Mouse (Mus musculus): ENCODE results near the gene Zfp82. TPM values are rescaled to one million over a fixed set of nuclear protein-coding genes. Genes with fewer than 3 reads are reported as not detected.

Zfp82 gene
- polyA plus RNA-seq, 1 experiment = 2.5 TPM

DNA sequence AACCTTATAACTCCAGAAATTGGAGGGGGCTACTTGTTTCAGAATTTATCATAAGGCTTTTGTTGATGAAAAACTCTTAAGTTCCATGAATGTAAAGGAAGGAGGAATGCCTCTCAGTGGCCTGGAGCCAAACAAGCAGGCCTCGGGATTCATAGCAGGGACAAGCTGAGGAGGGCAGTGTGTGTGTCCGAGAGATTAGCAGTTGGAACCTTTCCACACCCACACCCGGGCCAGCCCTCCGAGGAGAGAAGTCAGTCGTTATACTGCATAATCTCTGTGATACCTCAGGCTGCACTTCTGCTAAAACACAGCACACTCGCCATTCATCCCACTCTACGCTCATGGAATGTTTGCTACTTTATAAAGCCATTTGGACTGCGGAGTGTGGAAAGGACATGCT lies 48.9 kb downstream of the Zfp82 start:
- no peak overlapping the region for H3K4me3 ChIP-seq (ENCODE audit: insufficient read depth, low read length)
- TF ChIP-seq CTCF (IDR thresholded peaks at IDR 0.05; ENCODE audit: extremely low read depth, insufficient read depth, low read length) (no peak), POLR2A (IDR thresholded peaks at IDR 0.05; ENCODE audit: extremely low read depth, insufficient read depth, low read length) (no peak)
- peaks cover 5% of the 10 kb centered on the region for H3K4me1 ChIP-seq (ENCODE audit: control insufficient read depth, insufficient read depth, low read length)
- H3K27ac ChIP-seq (ENCODE audit: insufficient read depth, low read length) = no peak overlapping the region

DNA sequence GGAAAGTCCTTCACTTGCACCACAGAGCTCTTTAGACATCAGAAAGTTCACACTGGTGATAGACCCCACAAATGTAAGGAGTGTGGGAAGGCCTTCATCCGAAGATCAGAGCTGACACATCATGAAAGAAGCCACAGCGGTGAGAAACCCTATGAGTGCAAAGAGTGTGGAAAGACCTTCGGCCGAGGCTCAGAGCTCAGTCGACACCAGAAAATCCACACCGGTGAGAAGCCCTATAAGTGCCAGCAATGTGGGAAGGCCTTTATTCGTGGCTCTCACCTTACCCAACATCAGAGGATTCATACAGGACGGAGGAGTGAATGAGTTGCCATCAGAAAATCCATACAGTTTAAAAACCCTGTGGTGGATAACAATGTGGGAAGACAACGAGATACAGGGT lies 49.4 kb downstream of the Zfp82 start:
- peaks cover 5% of the 10 kb centered on the region for H3K4me1 ChIP-seq (ENCODE audit: control insufficient read depth, insufficient read depth, low read length)
- H3K4me3 ChIP-seq (ENCODE audit: insufficient read depth, low read length) = no peak overlapping the region
- TF ChIP-seq POLR2A (IDR thresholded peaks at IDR 0.05; ENCODE audit: extremely low read depth, insufficient read depth, low read length) (no peak), CTCF (IDR thresholded peaks at IDR 0.05; ENCODE audit: extremely low read depth, insufficient read depth, low read length) (no peak)

DNA sequence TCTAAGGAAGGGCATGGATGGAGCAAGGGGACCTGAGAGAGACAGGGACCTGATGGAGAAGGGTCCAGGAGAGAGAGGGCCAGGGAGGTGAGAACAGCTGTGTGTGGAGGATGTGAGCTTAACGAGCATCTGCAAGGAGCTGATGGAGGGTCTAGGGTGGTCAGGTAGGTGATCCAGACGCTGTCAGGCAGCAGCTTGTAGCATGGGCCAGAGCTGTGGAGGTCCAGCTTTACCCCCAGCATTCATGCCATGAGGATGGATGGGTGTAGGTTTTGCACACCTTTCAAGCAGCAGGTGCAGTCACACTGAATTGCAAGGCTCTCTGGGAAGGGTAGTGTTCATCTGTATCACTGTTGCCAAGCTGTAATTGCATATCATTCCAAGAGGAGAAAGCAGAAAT lies 53.2 kb downstream of the Zfp82 start:
- Histone ChIP-seq H3K27ac (ENCODE audit: insufficient read depth, low read length) (no peak overlapping the region), H3K4me1 (ENCODE audit: control insufficient read depth, insufficient read depth, low read length) (peaks cover 5% of the 10 kb centered on the region), H3K4me3 (ENCODE audit: insufficient read depth, low read length) (no peak overlapping the region)
- TF ChIP-seq CTCF (IDR thresholded peaks at IDR 0.05; ENCODE audit: extremely low read depth, insufficient read depth, low read length) (no peak), POLR2A (IDR thresholded peaks at IDR 0.05; ENCODE audit: extremely low read depth, insufficient read depth, low read length) (no peak)

More for the DNA sequence above, 49.4 kb downstream of the Zfp82 start:
- H3K27ac ChIP-seq (ENCODE audit: insufficient read depth, low read length) = no peak overlapping the region

DNA sequence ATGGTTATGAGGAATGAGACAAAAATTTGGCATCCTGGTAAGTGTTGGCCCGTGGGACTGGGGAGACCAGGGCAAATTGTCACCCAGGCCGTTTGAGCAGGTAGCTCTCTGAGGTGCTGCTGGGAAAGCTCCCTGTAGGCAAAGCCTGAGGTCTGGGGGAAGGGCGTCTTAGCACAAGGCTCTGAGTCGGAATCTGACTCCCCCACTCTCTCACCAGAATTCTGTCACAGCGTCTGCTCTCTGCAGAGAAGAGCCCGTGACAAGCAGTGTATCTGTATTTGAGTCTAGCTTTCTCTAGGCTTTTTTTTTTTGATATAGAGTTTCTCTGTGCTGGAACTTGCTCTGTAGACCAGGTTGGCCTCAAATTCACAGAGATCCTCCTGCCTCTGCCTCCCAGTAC lies 55.5 kb downstream of the Zfp82 start:
- H3K4me1 ChIP-seq (ENCODE audit: control insufficient read depth, insufficient read depth, low read length) = peaks cover 3% of the 10 kb centered on the region
- H3K27ac ChIP-seq (ENCODE audit: insufficient read depth, low read length) = no peak overlapping the region
- TF ChIP-seq POLR2A (IDR thresholded peaks at IDR 0.05; ENCODE audit: extremely low read depth, insufficient read depth, low read length) (no peak), CTCF (IDR thresholded peaks at IDR 0.05; ENCODE audit: extremely low read depth, insufficient read depth, low read length) (no peak)
- no peak overlapping the region for H3K4me3 ChIP-seq (ENCODE audit: insufficient read depth, low read length)

DNA sequence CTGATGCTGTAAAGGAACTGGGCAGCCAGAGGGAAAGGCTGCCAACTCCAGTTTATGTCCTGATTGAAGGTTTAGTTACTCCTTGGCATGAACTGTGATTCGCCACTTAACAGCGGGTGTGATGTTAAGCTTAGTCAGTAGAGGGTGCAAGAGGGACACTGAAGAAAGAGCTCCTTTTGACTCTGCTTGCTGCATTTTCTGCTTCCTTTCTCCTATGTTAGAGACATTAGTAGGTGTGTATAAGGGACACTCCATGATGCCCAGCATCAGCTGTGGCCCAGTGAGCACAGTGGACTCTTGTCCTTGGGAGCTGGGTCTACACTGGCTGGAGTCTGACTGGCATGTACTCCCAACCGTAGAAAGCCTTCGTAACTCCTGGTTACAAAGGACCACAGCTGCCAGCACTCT lies 59.7 kb downstream of the Zfp82 start:
- Histone ChIP-seq H3K4me1 (ENCODE audit: control insufficient read depth, insufficient read depth, low read length) (peaks cover 8% of the 10 kb centered on the region), H3K27ac (ENCODE audit: insufficient read depth, low read length) (no peak overlapping the region), H3K4me3 (ENCODE audit: insufficient read depth, low read length) (no peak overlapping the region)
- TF ChIP-seq POLR2A (IDR thresholded peaks at IDR 0.05; ENCODE audit: extremely low read depth, insufficient read depth, low read length) = no peak
- TF ChIP-seq CTCF (IDR thresholded peaks at IDR 0.05; ENCODE audit: extremely low read depth, insufficient read depth, low read length) = peak; percentile 79

DNA sequence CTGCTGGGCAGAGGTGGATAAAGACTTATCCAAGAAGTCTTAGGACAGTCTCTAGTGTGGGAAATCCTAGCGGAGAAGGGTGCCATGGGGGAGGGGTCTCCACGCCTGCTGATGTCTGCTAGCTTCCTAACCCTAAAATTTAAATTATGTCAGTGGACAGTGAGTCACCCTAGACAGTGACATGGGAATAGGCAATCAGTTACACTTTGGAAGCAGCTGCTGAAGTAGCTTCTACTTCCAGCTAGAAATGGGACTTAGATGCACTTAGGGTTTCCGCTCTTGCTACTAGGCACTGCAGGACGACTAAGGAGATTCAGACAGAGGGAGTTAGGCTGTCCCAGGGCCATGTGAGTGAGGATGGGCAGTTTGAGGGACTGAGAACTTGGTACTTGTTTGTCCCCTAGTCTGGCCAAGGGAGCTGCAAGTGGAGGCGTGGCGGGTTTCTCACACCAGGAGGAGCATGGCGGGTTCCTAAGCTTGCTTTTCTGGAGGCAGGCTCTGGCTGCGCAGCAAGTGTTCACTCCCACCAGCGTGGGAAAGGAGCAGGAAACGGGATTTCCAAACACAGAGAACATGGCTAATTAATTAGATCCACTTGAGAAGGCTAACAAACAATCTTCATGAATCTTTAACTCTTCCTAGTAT lies 62.0 kb downstream of the Zfp82 start:
- no peak overlapping the region for H3K27ac ChIP-seq (ENCODE audit: insufficient read depth, low read length)
- peaks cover 12% of the 10 kb centered on the region for H3K4me1 ChIP-seq (ENCODE audit: control insufficient read depth, insufficient read depth, low read length)
- TF ChIP-seq CTCF (IDR thresholded peaks at IDR 0.05; ENCODE audit: extremely low read depth, insufficient read depth, low read length) (no peak), POLR2A (IDR thresholded peaks at IDR 0.05; ENCODE audit: extremely low read depth, insufficient read depth, low read length) (no peak)
- no peak overlapping the region for H3K4me3 ChIP-seq (ENCODE audit: insufficient read depth, low read length)

DNA sequence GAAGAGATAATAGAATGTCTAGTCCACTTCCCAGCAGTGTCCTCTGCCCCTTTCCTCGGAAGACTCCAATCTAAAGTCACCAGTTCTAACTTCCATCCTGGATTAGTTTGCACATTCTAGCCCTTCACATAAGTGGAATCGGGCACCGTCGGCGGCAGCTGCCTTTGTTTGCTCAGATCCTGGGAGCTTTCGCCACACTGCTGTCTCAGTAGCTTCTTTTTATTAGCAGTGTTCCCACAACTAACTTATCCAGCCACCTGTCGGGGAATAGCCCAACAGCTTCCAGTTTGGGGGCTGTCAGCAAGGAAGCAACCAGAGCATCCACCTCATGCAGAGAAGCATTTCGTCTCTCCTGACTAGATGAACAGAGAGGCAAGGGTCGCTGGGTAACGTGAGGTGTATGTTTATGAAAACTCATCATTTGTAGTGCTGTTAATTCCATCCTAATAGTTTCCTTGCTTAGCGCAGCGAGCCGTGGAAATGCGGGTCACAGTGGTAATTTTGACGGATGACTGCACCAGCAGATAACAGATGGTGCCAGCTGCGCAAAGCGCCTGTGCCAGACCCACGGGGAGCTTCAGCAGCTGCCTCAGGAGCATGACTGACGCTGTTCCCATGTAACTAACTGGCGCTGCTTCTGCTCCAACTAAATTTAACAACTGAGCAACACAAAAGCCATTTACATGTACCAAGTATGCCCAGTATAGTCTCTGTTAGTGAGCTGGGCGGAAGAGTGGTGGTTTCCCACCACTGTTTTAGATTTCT lies 63.2 kb downstream of the Zfp82 start:
- no peak overlapping the region for H3K27ac ChIP-seq (ENCODE audit: insufficient read depth, low read length)

DNA sequence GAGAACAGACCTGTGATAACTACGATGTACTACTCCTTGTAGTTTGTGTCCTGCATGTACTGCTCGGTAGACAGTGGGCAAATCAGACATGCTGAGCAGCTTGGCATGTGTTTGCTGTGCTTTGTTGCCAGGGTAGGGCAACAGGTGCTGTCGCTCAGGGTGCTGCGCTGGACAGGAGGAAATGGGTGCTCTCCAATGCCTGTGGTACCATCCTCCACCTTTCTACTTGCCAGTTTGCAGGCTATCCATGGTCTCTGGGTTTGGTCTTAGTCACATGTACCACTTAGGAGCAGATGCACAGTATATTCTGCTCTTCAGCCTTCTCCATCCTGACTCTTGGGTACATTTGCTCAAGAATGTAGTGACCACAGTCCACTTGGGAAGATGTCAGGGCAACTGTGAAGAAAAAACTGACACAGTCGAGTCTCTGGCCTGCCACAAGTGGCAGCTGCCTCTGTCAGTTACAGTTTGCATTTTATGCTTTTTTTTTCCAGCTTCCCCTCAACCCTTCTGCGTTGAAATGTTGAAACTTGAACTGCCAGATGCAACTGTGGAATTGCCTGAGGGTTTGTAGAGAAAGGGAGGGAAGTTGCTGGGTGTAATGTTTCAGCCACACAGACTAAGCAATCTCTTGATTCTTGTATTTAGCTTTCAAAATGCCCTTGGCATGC lies 64.5 kb downstream of the Zfp82 start:
- Histone ChIP-seq H3K4me1 (ENCODE audit: control insufficient read depth, insufficient read depth, low read length) (peaks cover 12% of the 10 kb centered on the region), H3K4me3 (ENCODE audit: insufficient read depth, low read length) (no peak overlapping the region), H3K27ac (ENCODE audit: insufficient read depth, low read length) (no peak overlapping the region)
- TF ChIP-seq CTCF (IDR thresholded peaks at IDR 0.05; ENCODE audit: extremely low read depth, insufficient read depth, low read length) (no peak), POLR2A (IDR thresholded peaks at IDR 0.05; ENCODE audit: extremely low read depth, insufficient read depth, low read length) (no peak)

More for the DNA sequence above, 63.2 kb downstream of the Zfp82 start:
- TF ChIP-seq CTCF (IDR thresholded peaks at IDR 0.05; ENCODE audit: extremely low read depth, insufficient read depth, low read length) (no peak), POLR2A (IDR thresholded peaks at IDR 0.05; ENCODE audit: extremely low read depth, insufficient read depth, low read length) (no peak)
- Histone ChIP-seq H3K4me1 (ENCODE audit: control insufficient read depth, insufficient read depth, low read length) (peaks cover 12% of the 10 kb centered on the region), H3K4me3 (ENCODE audit: insufficient read depth, low read length) (no peak overlapping the region)

DNA sequence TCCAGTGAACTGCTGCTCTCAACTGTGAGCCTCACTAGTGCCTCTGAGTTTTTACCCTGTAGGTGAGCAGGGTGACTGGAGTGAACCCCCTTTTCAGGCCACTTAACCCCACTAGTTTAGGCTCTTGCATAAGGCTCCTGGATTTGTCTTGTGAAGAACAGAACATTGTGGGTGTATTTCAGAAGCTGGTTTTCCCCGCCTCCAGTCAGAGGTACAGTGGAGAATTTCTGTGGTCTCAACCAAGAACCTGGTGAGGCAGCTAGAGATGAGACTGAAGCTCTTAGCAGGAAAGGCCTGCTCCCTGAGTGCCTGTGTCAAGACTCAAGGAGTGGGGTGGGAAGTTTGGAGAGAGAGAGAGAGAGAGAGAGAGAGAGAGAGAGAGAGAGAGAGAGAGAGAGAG lies 65.1 kb downstream of the Zfp82 start:
- no peak for TF ChIP-seq CTCF (IDR thresholded peaks at IDR 0.05; ENCODE audit: extremely low read depth, insufficient read depth, low read length)
- TF ChIP-seq POLR2A (IDR thresholded peaks at IDR 0.05; ENCODE audit: extremely low read depth, insufficient read depth, low read length) = no peak
- Histone ChIP-seq H3K4me3 (ENCODE audit: insufficient read depth, low read length) (no peak overlapping the region), H3K4me1 (ENCODE audit: control insufficient read depth, insufficient read depth, low read length) (peaks cover 12% of the 10 kb centered on the region), H3K27ac (ENCODE audit: insufficient read depth, low read length) (no peak overlapping the region)

Other genes starting within 250 kb of the Zfp82 start
- gene Zfp940, start 219.2 kb downstream of the Zfp82 start, polyA plus RNA-seq (2012; rRNA removed) = 14.8 and 15.9 TPM in 2 replicates
- gene Zfp420, start 212.9 kb downstream of the Zfp82 start, polyA plus RNA-seq (2012; rRNA removed) = 13.1 and 14.1 TPM in 2 replicates
- 12.0 and 12.5 TPM in 2 replicates for gene Zfp27, start 166.3 kb downstream of the Zfp82 start, polyA plus RNA-seq (2012; rRNA removed)
- gene Zfp383, start 164.7 kb downstream of the Zfp82 start, polyA plus RNA-seq (2012; rRNA removed) = 9.2 and 9.5 TPM in 2 replicates
- gene Zfp74, start 118.8 kb downstream of the Zfp82 start, polyA plus RNA-seq (2012; rRNA removed) = 12.5 and 13.1 TPM in 2 replicates
- 2.1 and 3.0 TPM in 2 replicates for gene Zfp568, start 88.9 kb downstream of the Zfp82 start, polyA plus RNA-seq (2012; rRNA removed)
- gene Zfp14, start 21.5 kb downstream of the Zfp82 start, polyA plus RNA-seq (2012; rRNA removed) = 13.8 and 14.2 TPM in 2 replicates
- 0.44 and 0.50 TPM in 2 replicates for gene Gm26920, start 17.5 kb upstream of the Zfp82 start, polyA plus RNA-seq (2012; rRNA removed)
- 6.0 and 7.0 TPM in 2 replicates for gene Zfp566, start 17.6 kb upstream of the Zfp82 start, polyA plus RNA-seq (2012; rRNA removed)
- 42.8 and 44.9 TPM in 2 replicates for gene Zfp260, start 21.9 kb upstream of the Zfp82 start, polyA plus RNA-seq (2012; rRNA removed)
- gene Zfp382, start 49.0 kb upstream of the Zfp82 start, polyA plus RNA-seq (2012; rRNA removed) = 9.8 and 10.4 TPM in 2 replicates
- gene Zfp146, start 96.8 kb upstream of the Zfp82 start, polyA plus RNA-seq (2012; rRNA removed) = 33.5 and 35.2 TPM in 2 replicates
- gene Cox7a1, start 111.2 kb upstream of the Zfp82 start, polyA plus RNA-seq (2012; rRNA removed) = 7.4 TPM in 2 replicates
- gene Capns1, start 125.9 kb upstream of the Zfp82 start, polyA plus RNA-seq (2012; rRNA removed) = 254 and 279 TPM in 2 replicates
- gene Polr2i, start 159.0 kb upstream of the Zfp82 start, polyA plus RNA-seq (2012; rRNA removed) = 152 and 157 TPM in 2 replicates
- 136 and 139 TPM in 2 replicates for gene Tbcb, start 159.4 kb upstream of the Zfp82 start, polyA plus RNA-seq (2012; rRNA removed)
- 0.15 TPM in 1 of 2 replicates, not detected in the other for gene Ovol3, start 162.8 kb upstream of the Zfp82 start, polyA plus RNA-seq (2012; rRNA removed)
- gene Thap8, start 207.2 kb upstream of the Zfp82 start, polyA plus RNA-seq (2012; rRNA removed) = 0.19 and 0.38 TPM in 2 replicates
- gene Wdr62, start 207.5 kb upstream of the Zfp82 start, polyA plus RNA-seq (2012; rRNA removed) = 3.2 and 4.1 TPM in 2 replicates
- gene Clip3, start 218.8 kb upstream of the Zfp82 start, polyA plus RNA-seq (2012; rRNA removed) = 439 and 458 TPM in 2 replicates
- gene Alkbh6, start 235.8 kb upstream of the Zfp82 start, polyA plus RNA-seq (2012; rRNA removed) = 135 and 141 TPM in 2 replicates
- gene Syne4, start 241.9 kb upstream of the Zfp82 start, polyA plus RNA-seq (2012; rRNA removed) = 23.6 and 24.7 TPM in 2 replicates
- gene E130208F15Rik, start 248.8 kb upstream of the Zfp82 start, polyA plus RNA-seq (2012; rRNA removed) = 0.35 and 0.44 TPM in 2 replicates